Mouse (Mus musculus) mouse trophoblast stem cell (cell line): ENCODE measurements around the gene Ddr1.

Experiments
- in situ Hi-C, 2 experiments: fragments of 300-500 bp; cut with MseI, MboI; formaldehyde crosslinking; loops; 2 replicates in 1 of 2; 3 replicates in 1 of 2; pipeline ENCODE4 v1.15.1; 2025

The Ddr1 gene

GRCm38 (mm10) chr17:35704621-35705464 is at the start of gene Ddr1:
Ddr1 (minus strand) TSS chr17:35704621.
- in situ Hi-C loops, result no loop called here

- in situ Hi-C loops, result no loop called here
Measured at GRCm38 (mm10) chr17:35753668-35754067, 49.2 kb upstream of the Ddr1 start.

- in situ Hi-C loops, result no loop called here
Measured at GRCm38 (mm10) chr17:35752221-35752811, 47.9 kb upstream of the Ddr1 start.

GRCm38 (mm10) chr17:35749685-35750084 is 45.3 kb upstream of the Ddr1 start:
- in situ Hi-C loops, result no loop called here

- in situ Hi-C loops, result no loop called here
Measured at GRCm38 (mm10) chr17:35744361-35744760, 39.9 kb upstream of the Ddr1 start.

GRCm38 (mm10) chr17:35742948-35743347 is 38.5 kb upstream of the Ddr1 start:
- in situ Hi-C loops, result no loop called here

GRCm38 (mm10) chr17:35741589-35742226 is 37.3 kb upstream of the Ddr1 start:
- in situ Hi-C loops, result no loop called here

- in situ Hi-C loops, result no loop called here
Measured at GRCm38 (mm10) chr17:35740276-35740880, 36.0 kb upstream of the Ddr1 start.

GRCm38 (mm10) chr17:35739675-35740074 is 35.3 kb upstream of the Ddr1 start:
- in situ Hi-C loops, result loop anchor here (5.0 to 10.0 kb wide), 5 partner anchors 42 to 1345 kb away; partner anchors contain the start of gene Olfr90 (in 1 of the 2)

- in situ Hi-C loops, result loop anchor here (5.0 to 10.0 kb wide), 5 partner anchors 40 to 1347 kb away; partner anchors contain the start of gene Olfr90 (in 1 of the 2)
Measured at GRCm38 (mm10) chr17:35737743-35738142, 33.3 kb upstream of the Ddr1 start.

GRCm38 (mm10) chr17:35736280-35736960 is 32.0 kb upstream of the Ddr1 start:
- in situ Hi-C loops, result loop anchor here (5.0 to 10.0 kb wide), 5 partner anchors 39 to 1348 kb away; partner anchors contain the start of gene Olfr90 (in 1 of the 2)

- in situ Hi-C loops, result loop anchor here in 1 of 2 experiments (10.0 kb wide), 1 partner anchor 1350 kb away; the partner anchor contains the start of gene Olfr90
Measured at GRCm38 (mm10) chr17:35734478-35734877, 30.1 kb upstream of the Ddr1 start.

GRCm38 (mm10) chr17:35733398-35733797 is 29.0 kb upstream of the Ddr1 start:
- in situ Hi-C loops, result loop anchor here in 1 of 2 experiments (10.0 kb wide), 1 partner anchor 1351 kb away; the partner anchor contains the start of gene Olfr90

- in situ Hi-C loops, result loop anchor here in 1 of 2 experiments (10.0 kb wide), 1 partner anchor 1353 kb away; the partner anchor contains the start of gene Olfr90
Measured at GRCm38 (mm10) chr17:35731431-35732145, 27.2 kb upstream of the Ddr1 start.

GRCm38 (mm10) chr17:35730112-35730511 is 25.7 kb upstream of the Ddr1 start:
- in situ Hi-C loops, result loop anchor here in 1 of 2 experiments (10.0 kb wide), 1 partner anchor 1355 kb away; the partner anchor contains the start of gene Olfr90

GRCm38 (mm10) chr17:35728821-35729220 is 24.4 kb upstream of the Ddr1 start:
- in situ Hi-C loops, result loop anchor here in 1 of 2 experiments (10.0 kb wide), 1 partner anchor 1396 kb away; the partner anchor contains the start of gene Olfr92

GRCm38 (mm10) chr17:35727471-35728205 is 23.2 kb upstream of the Ddr1 start:
- in situ Hi-C loops, result loop anchor here in 1 of 2 experiments (10.0 kb wide), 1 partner anchor 1397 kb away; the partner anchor contains the start of gene Olfr92

- in situ Hi-C loops, result loop anchor here in 1 of 2 experiments (10.0 kb wide), 1 partner anchor 1398 kb away; the partner anchor contains the start of gene Olfr92
Measured at GRCm38 (mm10) chr17:35727028-35727427, 22.6 kb upstream of the Ddr1 start.
